Mouse (Mus musculus): ENCODE measurements around the gene Pdlim1.

DNA sequence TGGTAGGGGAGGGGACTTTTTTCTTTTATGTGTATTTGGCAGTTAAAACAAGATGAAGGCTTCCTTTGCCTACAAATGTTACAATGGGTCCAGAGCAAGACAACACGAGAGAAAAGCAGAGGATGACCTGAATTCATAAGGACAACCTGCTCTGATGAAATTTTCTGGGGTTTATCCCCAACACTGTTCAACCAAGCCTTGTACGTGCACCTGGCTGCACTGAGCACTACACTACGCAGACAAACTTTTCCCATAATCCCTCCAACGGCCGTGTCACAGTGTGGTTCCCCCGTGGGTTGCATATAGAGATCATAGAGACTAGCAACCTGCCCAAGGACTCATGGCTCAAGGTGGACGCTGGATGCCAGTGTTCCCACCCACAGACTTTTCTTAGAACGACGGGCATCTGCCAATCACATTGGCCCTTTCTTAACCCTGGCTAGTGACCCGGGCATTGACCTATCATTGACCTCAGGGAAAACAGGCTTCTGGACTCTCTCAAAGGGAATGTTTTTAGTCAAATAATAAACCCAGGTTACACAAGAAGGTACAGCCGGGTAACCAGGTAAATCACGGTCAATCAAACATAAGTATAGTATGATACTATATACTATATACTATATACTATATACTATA, 45.0 kb downstream of the Pdlim1 start:
- TF ChIP-seq EP300 (IDR thresholded peaks at IDR 0.05; ENCODE audit: insufficient read depth, low read depth, low read length) (no peak), POLR2A (IDR thresholded peaks at IDR 0.05; ENCODE audit: insufficient read depth, low read length) (no peak), CTCF (IDR thresholded peaks at IDR 0.05; ENCODE audit: low read depth, low read length) (no peak)

Data from ES-Bruce4 (cell line).